Mouse (Mus musculus) adrenal gland, postnatal 36 days (tissue): ENCODE measurements around the gene Fopnl. TPM values are rescaled to one million over a fixed set of nuclear protein-coding genes. Genes with fewer than 3 reads are reported as not detected.

Source experiments
- DNase-seq, 2 experiments: peaks; one replicate each; pipeline ENCODE4 v3.0.0; 2021; ENCODE audit warnings: mixed read lengths in 1 of 2
- long read RNA-seq, 2 experiments: library from polyadenylated mRNA; stranded (forward); transcript quantifications; one replicate each; pipeline ENCODE4 v2.0.0; 2021; ENCODE audit warnings: borderline sequencing depth in 2 of 2
- total RNA-seq, 2 experiments: library from RNA; stranded (reverse); gene quantifications; 2 replicates each; pipeline ENCODE4 v1.2.3; 2021

The Fopnl gene
- 10 to 100 TPM; 51.8 to 63.2 TPM for total RNA-seq
- long read RNA-seq, experiment 1, transcript Fopnl-201 (5 exons, 1,465 nt), result major isoform, 52 of 132 reads
- long read RNA-seq, experiment 1, transcript Fopnl-205 (3 exons, 1,147 nt), result minor isoform, 17 of 132 reads
- long read RNA-seq, experiment 1, partial matches to known transcripts, result 1 of 132 reads
- long read RNA-seq, experiment 1, other reads (novel, unspliced or antisense), result 58 of 132 reads
- long read RNA-seq, experiment 2, transcript Fopnl-205 (3 exons, 1,147 nt), result minor isoform, 6 of 42 reads
- long read RNA-seq, experiment 2, transcript Fopnl-201 (5 exons, 1,465 nt), result major isoform, 10 of 42 reads
- long read RNA-seq, experiment 2, partial matches to known transcripts, result 0 of 42 reads
- long read RNA-seq, experiment 2, other reads (novel, unspliced or antisense), result 25 of 42 reads

GRCm38 (mm10) chr16:14316884-14317876 lies at the start of gene Fopnl:
Fopnl (minus strand) TSS chr16:14317405.
- peak; percentile 98 to 99 for DNase-seq

DNA sequence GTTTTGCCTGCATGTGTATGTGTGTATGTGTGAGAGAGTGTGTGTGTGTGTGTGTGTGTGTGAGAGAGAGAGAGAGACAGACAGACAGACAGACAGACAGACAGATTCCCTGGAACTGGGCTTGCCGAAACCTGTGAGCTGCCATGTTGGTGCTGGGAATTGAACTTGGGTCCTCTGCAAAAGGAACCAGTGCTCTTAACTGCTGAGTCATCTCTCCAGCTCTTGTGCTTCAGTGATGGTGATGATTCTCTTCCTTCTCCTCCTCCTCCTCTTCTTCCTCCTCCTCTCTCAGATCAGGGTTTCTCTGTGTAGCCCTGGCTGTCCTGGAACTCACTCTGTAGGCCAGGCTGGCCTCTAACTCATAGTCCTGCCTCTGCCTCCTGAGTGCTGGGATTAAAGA lies 48.8 kb upstream of the Fopnl start:
- DNase-seq, result no peak

GRCm38 (mm10) chr16:14365457-14365856 lies 48.3 kb upstream of the Fopnl start:
- DNase-seq, result no peak

DNA sequence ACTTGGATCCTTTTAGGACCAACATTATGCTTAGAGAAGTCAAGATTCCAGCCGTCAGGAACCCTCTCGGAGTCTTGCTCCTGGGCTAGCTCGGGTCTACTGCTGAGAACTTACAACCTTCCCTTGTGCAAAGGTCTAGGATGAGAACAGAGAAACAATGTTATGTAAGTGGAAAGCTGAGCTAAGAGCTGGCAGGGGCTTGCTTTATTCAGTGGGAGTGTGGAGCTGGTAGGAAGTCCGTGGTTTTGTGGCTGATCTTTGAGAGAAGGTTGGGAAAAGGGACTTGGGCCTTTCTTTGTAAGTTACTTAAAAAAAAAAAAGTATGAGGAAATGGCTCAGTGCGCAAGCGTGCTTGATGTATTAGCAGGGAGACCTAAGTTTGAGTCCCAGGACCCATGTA lies 46.9 kb upstream of the Fopnl start:
- DNase-seq, result no peak

- no peak for DNase-seq
Observed at GRCm38 (mm10) chr16:14363496-14363895, 46.3 kb upstream of the Fopnl start.

DNA sequence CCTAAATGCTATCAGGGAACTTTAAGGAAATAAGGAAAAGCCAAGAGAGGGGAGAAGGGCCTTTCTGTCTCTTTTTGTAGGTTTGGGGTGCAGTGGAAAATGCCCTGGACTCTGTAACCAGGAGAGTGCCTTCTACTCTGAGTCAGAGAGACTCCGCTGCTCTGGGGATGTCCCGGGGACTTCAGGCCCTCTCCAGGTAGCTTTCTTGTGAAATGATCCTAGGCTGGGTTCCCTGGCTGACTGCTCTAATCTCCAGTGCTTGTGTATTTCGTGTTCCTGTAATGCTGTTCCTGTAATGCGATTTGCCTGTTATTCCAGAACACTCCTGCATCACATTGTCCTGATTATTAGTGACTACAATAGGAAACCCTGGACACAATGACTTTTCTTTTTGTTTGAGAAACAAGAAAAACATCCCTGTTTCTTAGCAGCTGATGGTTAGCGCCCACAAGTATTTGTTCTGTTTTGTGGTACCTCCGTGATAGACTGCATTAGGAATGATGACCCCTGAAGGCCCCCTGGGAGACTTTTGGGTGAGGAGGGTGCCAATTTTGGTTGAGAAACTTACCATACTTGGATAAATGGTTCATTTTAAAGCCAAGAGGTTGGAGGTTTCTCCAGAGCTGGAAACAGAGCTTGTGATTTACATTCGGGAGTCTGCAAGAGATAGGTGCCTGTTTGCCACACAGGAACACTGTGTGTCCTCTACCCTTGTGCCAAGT lies 45.1 kb upstream of the Fopnl start:
- DNase-seq, result no peak

DNA sequence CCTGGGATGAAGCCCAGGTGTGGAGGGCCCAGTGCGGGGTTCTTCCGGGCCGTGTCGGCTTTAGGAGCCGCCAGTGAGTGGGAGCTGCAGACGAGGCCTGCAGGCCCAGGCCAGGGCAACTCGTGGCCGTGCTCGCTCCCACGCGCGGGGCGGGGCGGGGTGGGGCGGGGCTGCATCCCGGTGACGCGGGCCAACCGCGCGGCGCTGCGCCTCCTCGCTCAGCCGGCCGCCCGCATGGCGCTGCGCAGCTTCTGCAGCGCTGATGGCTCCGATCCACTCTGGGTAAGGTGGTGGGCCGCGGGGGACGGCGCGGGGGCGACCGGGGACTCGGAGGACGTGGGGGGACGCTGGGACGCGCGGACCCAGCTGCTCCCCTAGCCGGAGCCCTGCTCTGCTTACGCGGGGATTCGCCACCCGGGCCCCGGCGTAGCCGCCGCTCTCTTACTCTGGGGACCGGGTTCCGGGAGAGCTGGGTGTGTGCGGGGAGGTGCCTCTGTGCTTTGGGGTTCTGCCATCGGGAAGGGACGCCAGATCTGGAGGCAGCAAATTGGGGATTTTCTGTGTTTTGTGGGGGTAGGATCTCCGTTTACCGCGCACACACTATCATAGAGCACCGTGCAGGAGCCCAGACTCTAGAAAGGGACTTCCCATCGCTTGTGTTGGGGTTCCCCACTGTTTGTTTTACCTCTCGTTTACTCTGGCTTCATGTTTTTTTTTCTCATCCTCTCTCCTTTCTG lies 44.3 kb upstream of the Fopnl start, which contains the start of gene Abcc1:
TSS of gene Abcc1 (plus strand) at position 197 of the 737 bp plus-strand sequence.
- peak; percentile 80 to 89 for DNase-seq

DNA sequence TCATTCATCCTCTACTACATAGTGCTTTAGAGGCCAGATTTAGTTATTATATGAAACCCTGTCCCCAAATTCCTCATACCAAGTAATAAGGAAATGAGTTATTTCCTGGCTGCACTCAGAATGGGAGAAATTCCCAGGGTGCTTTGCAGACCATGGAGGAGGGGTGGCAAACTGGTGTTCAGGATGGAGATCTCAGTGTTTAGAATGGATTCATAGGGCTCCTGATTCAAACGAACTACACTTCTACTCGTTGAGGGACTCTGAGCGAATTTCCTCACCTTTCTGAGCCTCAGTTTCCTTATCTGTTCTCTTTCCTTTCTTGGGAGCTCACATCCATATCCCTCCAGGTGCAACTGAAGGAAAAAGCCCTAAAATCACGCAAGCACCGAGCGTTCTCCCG lies 43.7 kb upstream of the Fopnl start:
- peak in 1 of 2 experiments; percentile 37 for DNase-seq

DNA sequence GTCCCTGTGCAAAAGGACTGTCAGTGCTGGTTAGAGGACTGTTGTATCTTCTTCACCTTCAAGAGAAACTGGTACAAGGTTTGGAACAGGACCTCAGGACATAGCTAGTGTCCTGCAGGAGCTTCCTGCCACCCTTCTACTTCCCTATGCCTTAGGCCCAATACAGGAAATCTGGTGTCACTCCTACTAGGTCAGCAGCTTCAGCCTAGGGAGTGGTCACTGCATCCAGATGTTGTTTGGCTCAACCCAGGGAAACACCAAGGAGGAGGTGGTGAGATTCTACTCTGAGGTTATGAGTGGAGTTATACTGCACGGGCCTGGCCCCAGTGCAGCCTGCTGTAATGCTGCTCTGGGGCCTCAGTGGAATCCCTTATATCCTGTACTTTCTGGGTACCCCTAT lies 41.3 kb upstream of the Fopnl start:
- no peak for DNase-seq

- DNase-seq, result no peak
Observed at GRCm38 (mm10) chr16:14357859-14358258, 40.7 kb upstream of the Fopnl start.

- no peak for DNase-seq
Observed at GRCm38 (mm10) chr16:14352663-14353062, 35.5 kb upstream of the Fopnl start.

DNA sequence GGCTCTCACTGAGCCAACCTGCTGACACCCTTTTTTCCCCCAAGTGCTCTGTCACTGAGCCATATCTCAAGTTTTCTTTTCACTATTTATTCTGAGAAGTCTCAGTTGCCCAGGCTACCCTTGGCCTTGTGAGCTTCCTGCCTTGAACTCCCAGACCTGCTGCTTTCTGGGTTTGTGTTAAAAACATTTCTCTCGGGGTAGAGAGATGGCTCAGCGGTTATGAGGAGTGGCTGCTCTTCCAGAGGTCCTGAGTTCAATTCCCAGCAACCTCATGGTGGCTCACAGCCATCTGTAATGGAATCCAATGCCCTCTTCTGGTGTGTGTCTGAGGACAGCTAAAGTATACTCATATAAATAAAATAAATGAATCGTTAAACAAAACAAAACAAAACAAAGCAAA lies 35.0 kb upstream of the Fopnl start:
- no peak for DNase-seq

GRCm38 (mm10) chr16:14351571-14351970 lies 34.4 kb upstream of the Fopnl start:
- no peak for DNase-seq

DNA sequence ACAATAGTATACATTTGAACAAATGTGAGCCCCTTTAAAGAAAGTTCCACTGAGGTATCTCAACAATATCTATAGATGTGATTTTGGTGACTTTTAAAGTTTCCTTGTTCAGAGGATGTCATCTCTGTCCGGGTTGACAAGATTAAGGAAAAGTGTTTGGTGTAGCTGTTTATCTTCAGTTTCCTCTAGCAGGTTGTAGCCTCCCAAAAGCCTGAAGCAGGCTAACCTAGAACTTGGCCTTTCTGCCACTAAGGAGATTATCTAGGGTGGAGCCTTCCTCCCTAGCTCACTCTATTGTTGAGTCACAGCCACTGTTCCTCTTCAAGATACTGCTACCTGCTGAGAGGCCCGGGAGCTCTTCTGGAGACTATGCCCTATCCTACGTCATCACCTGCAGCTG lies 27.8 kb upstream of the Fopnl start:
- no peak for DNase-seq

DNA sequence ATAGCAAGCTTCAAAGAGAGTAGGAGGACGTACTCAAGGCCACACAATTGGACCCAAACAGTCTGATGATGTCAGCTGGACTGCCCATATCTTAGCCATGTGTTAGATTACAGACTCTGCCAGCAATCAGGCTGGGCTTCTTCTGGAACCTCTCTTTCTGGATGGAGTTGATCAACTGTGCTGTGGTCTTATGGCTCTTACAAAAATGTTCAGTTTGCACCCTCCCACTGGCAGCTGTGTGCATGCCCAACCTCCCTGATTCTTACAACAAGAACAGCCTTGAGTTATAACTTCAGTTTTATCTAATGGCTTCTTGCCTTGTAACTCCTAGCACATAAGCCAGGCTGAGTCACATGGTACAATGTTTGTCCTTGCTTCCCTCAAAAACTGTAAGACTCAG lies 11.0 kb upstream of the Fopnl start:
- DNase-seq, result peak in 1 of 2 experiments; percentile 15

GRCm38 (mm10) chr16:14320494-14320893 lies 3.3 kb upstream of the Fopnl start:
- DNase-seq, result no peak

DNA sequence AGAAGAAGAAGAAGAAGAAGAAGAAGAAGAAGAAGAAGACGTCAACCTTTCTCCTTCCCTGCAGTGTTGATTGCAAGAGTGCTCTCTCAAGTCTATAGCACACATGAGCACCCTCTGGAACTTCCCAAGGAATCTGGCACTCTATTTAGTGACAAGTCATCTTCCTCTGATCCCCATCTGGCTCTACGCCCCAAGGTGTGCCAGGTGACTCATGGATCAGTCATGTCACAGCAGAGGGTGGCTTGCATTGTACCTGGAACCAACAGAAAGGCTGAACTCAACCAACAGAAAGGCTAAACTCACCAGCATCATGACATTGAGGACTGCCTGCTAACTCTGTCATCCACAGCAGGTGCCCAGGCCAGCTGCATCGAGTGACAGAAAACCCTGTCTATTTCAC lies 2.5 kb upstream of the Fopnl start:
- DNase-seq, result no peak

GRCm38 (mm10) chr16:14312914-14313313 lies 4.3 kb downstream of the Fopnl start:
- no peak for DNase-seq

DNA sequence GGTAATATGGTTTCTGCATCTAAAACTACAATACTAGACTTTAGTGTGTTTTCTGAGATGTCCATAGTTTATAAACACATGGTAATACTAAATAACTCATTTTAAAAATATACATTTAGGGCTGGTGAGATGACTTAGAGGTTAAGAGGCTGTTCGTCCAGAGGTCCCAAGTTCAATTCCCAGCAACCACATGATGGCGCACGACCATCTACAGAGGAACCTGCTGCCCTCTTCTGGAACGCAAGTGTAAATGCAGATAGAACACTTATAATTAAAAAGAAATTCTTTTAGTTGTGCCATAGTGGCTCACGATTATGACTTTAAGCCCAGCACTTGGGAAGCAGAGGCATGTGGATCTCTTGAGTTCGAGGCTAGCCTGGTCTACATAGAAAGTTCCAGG lies 5.8 kb downstream of the Fopnl start:
- DNase-seq, result peak; percentile 22 to 40

GRCm38 (mm10) chr16:14309833-14310232 lies 7.4 kb downstream of the Fopnl start:
- DNase-seq, result no peak
